Mouse (Mus musculus): ENCODE data around the gene Ifnl3.

Ifnl3 gene

GRCm38 (mm10) chr7:28547154-28547553, 24.5 kb downstream of the Ifnl3 start, which contains the start of gene Nccrp1:
TSS of gene Nccrp1 (minus strand) at chr7:28547254.
- DNase-seq, result no peak

GRCm38 (mm10) chr7:28547628-28548027, 25.0 kb downstream of the Ifnl3 start:
- DNase-seq, result no peak

- no peak for DNase-seq
Observed at GRCm38 (mm10) chr7:28553076-28553475, 30.4 kb downstream of the Ifnl3 start.

- no peak for DNase-seq
Observed at GRCm38 (mm10) chr7:28555939-28556535, 33.4 kb downstream of the Ifnl3 start.

- DNase-seq, result no peak
Observed at GRCm38 (mm10) chr7:28557069-28557468, 34.4 kb downstream of the Ifnl3 start.

GRCm38 (mm10) chr7:28557708-28558107, 35.1 kb downstream of the Ifnl3 start:
- no peak for DNase-seq

- peak; percentile 84 for DNase-seq
Observed at GRCm38 (mm10) chr7:28558486-28558885, 35.9 kb downstream of the Ifnl3 start.

- no peak for DNase-seq
Observed at GRCm38 (mm10) chr7:28560856-28561255, 38.2 kb downstream of the Ifnl3 start.

- no peak for DNase-seq
Observed at GRCm38 (mm10) chr7:28561967-28562366, 39.3 kb downstream of the Ifnl3 start.

- DNase-seq, result no peak
Observed at GRCm38 (mm10) chr7:28562371-28562770, 39.7 kb downstream of the Ifnl3 start.

GRCm38 (mm10) chr7:28562951-28563350, 40.3 kb downstream of the Ifnl3 start:
- DNase-seq, result no peak

- no peak for DNase-seq
Observed at GRCm38 (mm10) chr7:28565407-28565806, 42.8 kb downstream of the Ifnl3 start.

- DNase-seq, result no peak
Observed at GRCm38 (mm10) chr7:28567539-28567938, 44.9 kb downstream of the Ifnl3 start.

- peak; percentile 78 for DNase-seq
Observed at GRCm38 (mm10) chr7:28568253-28568652, 45.6 kb downstream of the Ifnl3 start.

- DNase-seq, result peak; percentile 96
Observed at GRCm38 (mm10) chr7:28570291-28570981, 47.8 kb downstream of the Ifnl3 start.

GRCm38 (mm10) chr7:28570982-28571682, 48.5 kb downstream of the Ifnl3 start:
- DNase-seq, result no peak

- peak; percentile 81 for DNase-seq
Observed at GRCm38 (mm10) chr7:28572689-28573088, 50.1 kb downstream of the Ifnl3 start.

GRCm38 (mm10) chr7:28573236-28573635, 50.6 kb downstream of the Ifnl3 start:
- no peak for DNase-seq
